Mouse (Mus musculus): Measurements from ENCODE around the gene Edem3.

- no peak for TF ChIP-seq CTCF (conservative IDR thresholded peaks at IDR 0.05; ENCODE audit: low read length)
- TF ChIP-seq POU5F1 (IDR thresholded peaks at IDR 0.05; ENCODE audit: borderline replicate concordance, low read length): no peak
- TF ChIP-seq NANOG (IDR thresholded peaks at IDR 0.05; ENCODE audit: borderline replicate concordance, low read length): no peak
Measured at GRCm38 (mm10) chr1:151755660-151756424, 671 bp downstream of the Edem3 start.

Measured in E14TG2a.4 (cell line).